Mouse (Mus musculus): ENCODE results near the gene Tnip2. TPM values are rescaled to one million over a fixed set of nuclear protein-coding genes. Genes with fewer than 3 reads are reported as not detected.

Gene Tnip2
- polyA plus RNA-seq, 1 experiment from 2014 or later, result 7.1 TPM

- no peaks in the 10 kb centered on the region for H3K9me3 ChIP-seq (replicated peaks)
- H3K4me2 ChIP-seq (replicated peaks), result no peak overlapping the region
- H3K4me1 ChIP-seq, result no peaks in the 10 kb centered on the region
- 73% methylated on average over 11 of the region's 11 CpGs for WGBS
- no peak overlapping the region for H3K27ac ChIP-seq
- H3K27me3 ChIP-seq, result no peaks in the 10 kb centered on the region; the same call in 1 of the 2 replicates
- ATAC-seq (ENCODE audit: low FRiP score), result no peak
- H3K4me3 ChIP-seq, result no peak overlapping the region
- no peak overlapping the region for H3K9ac ChIP-seq
- H3K36me3 ChIP-seq, result no peaks in the 10 kb centered on the region
Observed at GRCm38 (mm10) chr5:34520458-34521209, 6.8 kb upstream of the Tnip2 start.

DNA sequence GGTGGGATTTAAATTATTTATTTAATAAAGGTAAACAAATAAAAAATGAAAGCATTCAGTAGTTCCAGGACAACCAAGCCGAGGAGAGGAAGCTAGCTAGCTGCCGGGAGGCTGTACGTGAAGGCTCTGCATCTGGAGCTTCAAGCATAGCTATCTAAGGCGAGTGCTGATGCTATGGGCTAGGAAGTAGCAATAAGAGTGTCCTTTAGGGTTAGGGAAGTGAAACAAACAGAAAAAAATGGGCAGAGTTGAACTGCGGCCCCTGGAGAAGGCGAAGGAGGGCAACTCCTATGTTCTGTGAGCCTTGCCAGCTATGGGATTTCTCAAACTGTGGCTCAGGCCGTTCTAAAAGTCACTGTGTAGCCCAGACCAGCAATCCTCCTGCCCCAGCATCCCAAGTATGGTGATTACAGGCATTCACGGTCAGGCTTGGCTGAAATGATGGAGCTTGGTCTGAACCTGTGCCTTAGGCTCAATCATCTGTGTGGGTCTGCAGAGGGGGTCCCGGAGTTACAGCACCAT lies 5.7 kb upstream of the Tnip2 start:
- H3K9me3 ChIP-seq (replicated peaks), result no peaks in the 10 kb centered on the region
- ATAC-seq (ENCODE audit: low FRiP score), result no peak
- 84% methylated on average over 9 of the region's 9 CpGs for WGBS
- no peak overlapping the region for H3K27ac ChIP-seq
- no peak overlapping the region for H3K4me2 ChIP-seq (replicated peaks)
- no peaks in the 10 kb centered on the region for H3K4me1 ChIP-seq
- H3K36me3 ChIP-seq, result no peaks in the 10 kb centered on the region
- H3K27me3 ChIP-seq, result peaks cover 2% of the 10 kb centered on the region; the same call in 1 of the 2 replicates
- no peak overlapping the region for H3K9ac ChIP-seq
- H3K4me3 ChIP-seq, result no peak overlapping the region

DNA sequence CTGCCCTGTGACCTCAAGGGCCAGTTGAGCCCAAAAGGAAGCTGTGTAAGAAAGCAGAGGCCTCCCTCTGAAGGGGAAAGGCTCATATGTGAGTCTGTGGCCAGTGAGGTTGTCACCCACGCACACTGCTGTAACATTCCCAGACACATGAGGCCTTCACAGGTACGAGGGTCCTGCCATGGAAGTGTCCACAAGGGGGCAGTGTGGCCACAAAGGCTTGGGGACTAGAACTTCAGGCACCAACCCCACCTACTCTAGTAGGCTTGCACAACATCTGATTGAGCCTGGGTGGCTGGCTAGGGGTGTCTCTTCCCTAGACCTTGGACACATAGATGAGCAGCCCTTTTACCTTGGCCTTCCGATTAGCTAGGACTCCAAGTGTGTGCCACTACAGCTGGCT lies 4.1 kb upstream of the Tnip2 start:
- Histone ChIP-seq H3K9me3 (replicated peaks) (no peaks in the 10 kb centered on the region), H3K4me2 (replicated peaks) (no peak overlapping the region), H3K27me3 (peaks cover 8% of the 10 kb centered on the region), H3K4me1 (peaks cover 6% of the 10 kb centered on the region), H3K9ac (no peak overlapping the region), H3K36me3 (no peaks in the 10 kb centered on the region), H3K4me3 (no peak overlapping the region), H3K27ac (no peak overlapping the region)
- ATAC-seq (ENCODE audit: low FRiP score), result no peak
- 30% methylated on average over 3 of the region's 3 CpGs for WGBS

DNA sequence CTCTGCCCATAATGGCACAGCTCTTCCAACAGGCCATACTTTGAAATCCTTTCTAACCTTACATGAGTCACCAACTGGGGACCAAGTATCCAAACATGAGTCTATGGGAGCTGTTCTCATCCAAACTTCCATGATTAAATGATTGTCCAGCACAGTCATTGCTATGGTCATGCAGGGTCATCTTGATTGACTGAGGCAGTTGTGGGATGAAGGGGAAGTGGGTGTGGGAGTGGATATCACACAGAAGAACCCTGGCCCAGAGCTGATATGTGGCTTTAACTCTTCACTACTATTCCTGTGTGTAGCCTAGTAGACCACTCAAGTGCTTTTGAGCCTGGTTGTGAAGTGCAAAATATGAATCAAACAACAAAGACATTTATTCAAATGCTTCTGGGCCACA lies 1.3 kb upstream of the Tnip2 start:
- Histone ChIP-seq H3K27me3 (peaks cover 17% of the 10 kb centered on the region), H3K4me3 (no peak overlapping the region), H3K4me2 (replicated peaks) (no peak overlapping the region), H3K9ac (no peak overlapping the region), H3K36me3 (no peaks in the 10 kb centered on the region), H3K4me1 (peaks cover 6% of the 10 kb centered on the region), H3K27ac (no peak overlapping the region), H3K9me3 (replicated peaks) (no peaks in the 10 kb centered on the region)
- no peak for ATAC-seq (ENCODE audit: low FRiP score)

DNA sequence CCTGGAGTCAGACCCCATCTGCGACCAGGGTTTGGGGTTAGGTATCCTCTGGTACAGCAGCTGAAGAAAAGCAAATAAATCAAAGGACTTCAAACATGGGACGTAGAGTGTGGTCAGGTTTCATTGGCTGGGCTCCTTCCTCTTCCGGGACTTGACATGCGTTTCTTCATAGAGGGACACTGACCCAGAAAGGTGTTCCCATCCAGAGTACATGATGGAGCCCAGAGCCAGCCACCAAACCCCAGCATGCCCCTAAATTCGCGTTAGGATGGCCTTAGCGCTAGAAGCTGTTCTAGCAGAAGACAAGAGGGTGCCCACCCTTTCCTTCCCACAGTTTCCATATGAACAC lies 401 bp upstream of the Tnip2 start:
- H3K27me3 ChIP-seq, result peaks cover 17% of the 10 kb centered on the region
- 31% methylated on average over 7 of the region's 7 CpGs for WGBS
- no peaks in the 10 kb centered on the region for H3K36me3 ChIP-seq
- peak; percentile 36 for ATAC-seq (ENCODE audit: low FRiP score)
- H3K4me1 ChIP-seq, result peaks cover 6% of the 10 kb centered on the region
- peak overlapping the region; percentile 98 for H3K4me2 ChIP-seq (replicated peaks)
- peak overlapping the region; percentile 62 for H3K4me3 ChIP-seq
- H3K9ac ChIP-seq, result no peak overlapping the region
- no peak overlapping the region for H3K27ac ChIP-seq
- H3K9me3 ChIP-seq (replicated peaks), result 0 out of 2 replicates have a peak, but pooled peaks cover 1% of the 10 kb centered on the region

GRCm38 (mm10) chr5:34512486-34512885 lies 1.3 kb downstream of the Tnip2 start:
- no peak for ATAC-seq (ENCODE audit: low FRiP score)
- peaks cover 17% of the 10 kb centered on the region for H3K27me3 ChIP-seq
- H3K9ac ChIP-seq, result no peak overlapping the region
- H3K4me1 ChIP-seq, result peaks cover 6% of the 10 kb centered on the region
- no peak overlapping the region for H3K4me2 ChIP-seq (replicated peaks)
- 0 out of 2 replicates have a peak, but pooled peaks cover 5% of the 10 kb centered on the region for H3K9me3 ChIP-seq (replicated peaks)
- no peak overlapping the region for H3K27ac ChIP-seq
- 88% methylated on average over 3 of the region's 3 CpGs for WGBS
- H3K36me3 ChIP-seq, result no peaks in the 10 kb centered on the region
- no peak overlapping the region for H3K4me3 ChIP-seq

DNA sequence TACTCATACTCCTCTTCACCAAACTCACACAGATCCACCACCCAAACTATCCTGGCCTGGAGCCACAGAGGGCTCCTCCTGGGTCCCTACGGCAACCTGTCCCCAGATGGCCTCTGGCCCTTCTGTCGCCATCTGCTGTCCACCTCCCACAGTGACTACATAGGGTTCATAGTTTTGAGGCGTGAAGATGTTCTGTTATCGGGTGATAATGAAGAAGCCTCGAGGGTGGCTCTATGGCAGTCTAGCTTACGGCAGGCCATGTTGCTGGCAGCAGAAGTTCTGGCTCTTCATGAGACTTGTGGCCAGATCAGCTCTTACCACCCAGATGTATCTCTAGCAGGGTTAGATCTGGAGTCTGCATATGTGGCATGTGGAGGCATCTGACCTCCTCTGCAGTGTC lies 11.0 kb downstream of the Tnip2 start:
- no peak overlapping the region for H3K4me3 ChIP-seq

DNA sequence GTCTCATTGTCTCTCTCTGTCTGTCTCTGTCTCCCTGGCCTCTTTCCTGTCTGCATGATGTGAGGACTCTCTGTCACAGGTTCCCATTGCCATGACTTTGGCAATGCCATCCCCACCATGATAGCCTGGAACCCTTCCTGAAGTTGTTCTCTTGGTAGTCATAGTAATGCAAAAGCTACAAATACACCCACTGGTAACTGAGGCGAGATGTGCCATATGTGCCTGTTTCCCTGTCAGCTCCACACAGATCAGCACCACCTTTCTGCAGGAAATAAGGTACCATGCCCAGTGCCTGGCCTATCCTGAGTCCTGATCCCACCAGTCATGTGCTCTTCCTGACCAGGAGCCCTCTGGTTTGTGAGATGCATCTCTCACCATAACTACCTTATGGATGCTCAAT lies 11.4 kb downstream of the Tnip2 start:
- Histone ChIP-seq H3K9ac (no peak overlapping the region), H3K27me3 (no peaks in the 10 kb centered on the region), H3K36me3 (no peaks in the 10 kb centered on the region), H3K27ac (no peak overlapping the region), H3K9me3 (replicated peaks) (no peaks in the 10 kb centered on the region), H3K4me1 (no peaks in the 10 kb centered on the region), H3K4me3 (no peak overlapping the region), H3K4me2 (replicated peaks) (no peak overlapping the region)
- 92% methylated on average over 1 of the region's 1 CpGs for WGBS
- ATAC-seq (ENCODE audit: low FRiP score), result no peak

More for the DNA sequence above, 11.0 kb downstream of the Tnip2 start:
- Histone ChIP-seq H3K9ac (no peak overlapping the region), H3K4me2 (replicated peaks) (no peak overlapping the region), H3K4me1 (no peaks in the 10 kb centered on the region), H3K36me3 (no peaks in the 10 kb centered on the region), H3K27me3 (no peaks in the 10 kb centered on the region), H3K9me3 (replicated peaks) (no peaks in the 10 kb centered on the region), H3K27ac (no peak overlapping the region)
- 74% methylated on average over 6 of the region's 6 CpGs for WGBS
- ATAC-seq (ENCODE audit: low FRiP score), result no peak

GRCm38 (mm10) chr5:34501588-34501987 lies 12.2 kb downstream of the Tnip2 start:
- Histone ChIP-seq H3K4me1 (no peaks in the 10 kb centered on the region), H3K9me3 (replicated peaks) (no peaks in the 10 kb centered on the region), H3K36me3 (no peaks in the 10 kb centered on the region), H3K4me2 (replicated peaks) (no peak overlapping the region), H3K9ac (no peak overlapping the region), H3K4me3 (no peak overlapping the region), H3K27ac (no peak overlapping the region), H3K27me3 (no peaks in the 10 kb centered on the region)
- ATAC-seq (ENCODE audit: low FRiP score), result no peak
- 89% methylated on average over 3 of the region's 3 CpGs for WGBS

GRCm38 (mm10) chr5:34500886-34501285 lies 12.9 kb downstream of the Tnip2 start:
- H3K27me3 ChIP-seq, result no peaks in the 10 kb centered on the region
- no peak for ATAC-seq (ENCODE audit: low FRiP score)
- no peak overlapping the region for H3K4me3 ChIP-seq
- H3K27ac ChIP-seq, result no peak overlapping the region
- H3K4me1 ChIP-seq, result no peaks in the 10 kb centered on the region
- H3K36me3 ChIP-seq, result no peaks in the 10 kb centered on the region
- WGBS, result 86% methylated on average over 5 of the region's 5 CpGs
- no peak overlapping the region for H3K9ac ChIP-seq
- no peak overlapping the region for H3K4me2 ChIP-seq (replicated peaks)
- no peaks in the 10 kb centered on the region for H3K9me3 ChIP-seq (replicated peaks)

GRCm38 (mm10) chr5:34496745-34497144 lies 17.0 kb downstream of the Tnip2 start:
- no peak for ATAC-seq (ENCODE audit: low FRiP score)

GRCm38 (mm10) chr5:34489418-34489787 lies 24.4 kb downstream of the Tnip2 start:
- 77% methylated on average over 3 of the region's 3 CpGs for WGBS

More at GRCm38 (mm10) chr5:34496745-34497144, 17.0 kb downstream of the Tnip2 start:
- no peak overlapping the region for H3K4me3 ChIP-seq
- no peaks in the 10 kb centered on the region for H3K4me1 ChIP-seq
- no peak overlapping the region for H3K4me2 ChIP-seq (replicated peaks)
- H3K27me3 ChIP-seq, result no peaks in the 10 kb centered on the region
- H3K36me3 ChIP-seq, result no peaks in the 10 kb centered on the region
- 68% methylated on average over 6 of the region's 6 CpGs for WGBS
- H3K27ac ChIP-seq, result no peak overlapping the region
- no peaks in the 10 kb centered on the region for H3K9me3 ChIP-seq (replicated peaks)
- H3K9ac ChIP-seq, result no peak overlapping the region

More at GRCm38 (mm10) chr5:34489418-34489787, 24.4 kb downstream of the Tnip2 start:
- Histone ChIP-seq H3K4me2 (replicated peaks) (no peak overlapping the region), H3K9ac (no peak overlapping the region), H3K27ac (no peak overlapping the region), H3K36me3 (peaks cover 29% of the 10 kb centered on the region), H3K9me3 (replicated peaks) (no peaks in the 10 kb centered on the region), H3K4me1 (no peaks in the 10 kb centered on the region), H3K27me3 (no peaks in the 10 kb centered on the region), H3K4me3 (no peak overlapping the region)
- ATAC-seq (ENCODE audit: low FRiP score), result no peak

Measured in hindbrain, embryonic 12.5 days (tissue).